ENCODE assay signal across 20 mouse cellular contexts in genomic region chr16:27453823-27454222, GRCm38 (mm10).
"Had no signal": no experiment of that assay in that cellular context is flagged by ENCODE, and none has a peak within 500 bp of the region (broad histone marks: within the 10 kb centered on the region; RNA-seq: fewer than 3 reads in every experiment).

No protein-coding gene starts in this region.

- H3K9ac ChIP-seq: heart, embryonic 12.5 days; hindbrain, embryonic 13.5 days; hindbrain, embryonic 15.5 days; limb, embryonic 12.5 days; liver, embryonic 13.5 days; liver, embryonic 15.5 days; liver, postnatal 0 days had no signal

- H3K4me1 ChIP-seq: heart, embryonic 10.5 days; heart, embryonic 12.5 days; hindbrain, embryonic 13.5 days; limb, embryonic 10.5 days; limb, embryonic 12.5 days; liver, embryonic 13.5 days; liver, embryonic 15.5 days had no signal

- H3K27me3 ChIP-seq: heart, embryonic 12.5 days; hindbrain, embryonic 13.5 days; hindbrain, embryonic 15.5 days; limb, embryonic 12.5 days; liver, embryonic 13.5 days; liver, embryonic 15.5 days had no signal

- H3K27ac ChIP-seq: gastrocnemius, adult 2 months; heart, embryonic 10.5 days; hindbrain, embryonic 13.5 days; hindbrain, embryonic 15.5 days; hindbrain, postnatal 0 days; layer of hippocampus, adult 2 months; left cerebral cortex, adult 2 months; limb, embryonic 10.5 days; limb, embryonic 12.5 days; liver, embryonic 13.5 days; liver, embryonic 15.5 days had no signal

- H3K36me3 ChIP-seq: liver, embryonic 13.5 days had no signal

- H3K4me3 ChIP-seq: gastrocnemius, adult 2 months; heart, embryonic 10.5 days; heart, embryonic 12.5 days; hindbrain, embryonic 13.5 days; hindbrain, embryonic 15.5 days; layer of hippocampus, adult 2 months; left cerebral cortex, adult 2 months; limb, embryonic 10.5 days; limb, embryonic 12.5 days; liver, embryonic 13.5 days; liver, embryonic 15.5 days had no signal

- H3K4me2 ChIP-seq: heart, embryonic 12.5 days; hindbrain, embryonic 13.5 days; hindbrain, embryonic 15.5 days; limb, embryonic 12.5 days; liver, embryonic 11.5 days; liver, embryonic 13.5 days; liver, embryonic 15.5 days had no signal

- H3K9me3 ChIP-seq: heart, embryonic 10.5 days; heart, embryonic 12.5 days; hindbrain, embryonic 13.5 days; hindbrain, embryonic 15.5 days; limb, embryonic 10.5 days; limb, embryonic 12.5 days; liver, embryonic 13.5 days; liver, embryonic 15.5 days had no signal

- ATAC-seq: intestine, embryonic 16.5 days; liver, postnatal 0 days had no signal

- DNase-seq: gastrocnemius, postnatal 25 days; heart, postnatal 10 days; heart, postnatal 36 days; layer of hippocampus, postnatal 36 days; liver; liver, embryonic 13.5 days; liver, postnatal 0 days had no signal
